Mouse (Mus musculus): ENCODE data around the gene Trip6. TPM values are rescaled to one million over a fixed set of nuclear protein-coding genes. Genes with fewer than 3 reads are reported as not detected.

The Trip6 gene
- total and polyA plus RNA-seq, 3 experiments: 0.86 to 3.9 (median 1.8) TPM

GRCm38 (mm10) chr5:137352011-137352975 is 38.1 kb upstream of the Trip6 start:
- dilution Hi-C loops (cut with MboI; ENCODE audit: extremely low pct_ligation_motif_present, extremely low pct_unique_long_range_greater_than_20kb, low sequenced_read_pairs) (no loop called here), in situ Hi-C loops (cut with MboI; ENCODE audit: low pct_ligation_motif_present, low pct_unique_long_range_greater_than_20kb, low sequenced_read_pairs) (no loop called here)
- TF ChIP-seq CHD1 (IDR thresholded peaks at IDR 0.05; ENCODE audit: low read depth, low read length): no peak
- TF ChIP-seq MXI1 (IDR thresholded peaks at IDR 0.05; ENCODE audit: low read depth, low read length): no peak
- no peak for TF ChIP-seq KAT2A (IDR thresholded peaks at IDR 0.05; ENCODE audit: insufficient replicate concordance, low read length)
- TF ChIP-seq BHLHE40 (IDR thresholded peaks at IDR 0.05; ENCODE audit: low read depth, low read length): no peak
- H3K36me3 ChIP-seq (replicated peaks in 1 of 2; ENCODE audit: control insufficient read depth in 1 of 2, insufficient read depth in 1 of 2, low read length in 1 of 2): no peaks in the 10 kb centered on the region
- no peak overlapping the region for H3K4me2 ChIP-seq (ENCODE audit: insufficient read depth, low read depth, poor library complexity, severe bottlenecking)
- no peak for DNase-seq (ENCODE audit: extremely low read depth)
- no peaks in the 10 kb centered on the region for H3K79me2 ChIP-seq (replicated peaks; ENCODE audit: control insufficient read depth, extremely low read depth, insufficient read depth, poor library complexity, severe bottlenecking)
- H3K4me3 ChIP-seq (replicated peaks in 1 of 3; ENCODE audit: low read depth in 2 of 3, low read length in 2 of 3, poor library complexity in 1 of 3): no peak overlapping the region
- peaks cover 6 to 16% of the 10 kb centered on the region in 2 experiments; a peak in 3 of 4 replicates for H3K4me1 ChIP-seq (ENCODE audit: control insufficient read depth in 1 of 2, insufficient read depth in 2 of 2)
- H3K27ac ChIP-seq (ENCODE audit: insufficient read depth, low read depth): no peak overlapping the region
- no peak overlapping the region for H3K9ac ChIP-seq (ENCODE audit: insufficient read depth, low read depth)
- H3K27me3 ChIP-seq (replicated peaks): peaks cover 74% of the 10 kb centered on the region
- no peaks in the 10 kb centered on the region for H3K9me3 ChIP-seq (replicated peaks; ENCODE audit: low read length)

DNA sequence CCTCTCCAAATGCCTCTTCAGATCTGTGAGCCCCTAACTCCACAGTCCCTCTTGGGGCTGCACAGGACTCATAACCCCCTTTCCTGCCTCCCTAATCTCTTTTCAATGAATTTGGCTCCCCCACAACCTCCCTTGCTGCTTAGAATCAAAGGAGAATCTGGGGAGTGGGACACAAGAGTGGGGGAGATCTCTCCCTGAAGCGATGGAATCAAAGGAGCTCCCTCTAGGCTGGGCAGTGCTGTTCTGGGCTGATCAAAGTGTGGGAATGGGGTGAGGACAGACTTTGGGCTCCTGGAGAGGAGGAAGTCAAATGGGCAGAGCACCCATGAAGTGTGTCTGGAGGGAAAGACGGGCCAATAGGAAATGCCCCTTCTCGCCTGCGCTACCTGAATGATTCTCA is 37.2 kb upstream of the Trip6 start:
- in situ Hi-C loops (cut with MboI; ENCODE audit: low pct_ligation_motif_present, low pct_unique_long_range_greater_than_20kb, low sequenced_read_pairs) (no loop called here), dilution Hi-C loops (cut with MboI; ENCODE audit: extremely low pct_ligation_motif_present, extremely low pct_unique_long_range_greater_than_20kb, low sequenced_read_pairs) (no loop called here)
- Histone ChIP-seq H3K27me3 (replicated peaks) (peaks cover 69% of the 10 kb centered on the region), H3K4me1 (ENCODE audit: control insufficient read depth in 1 of 2, insufficient read depth in 2 of 2) (peaks cover 6 to 22% of the 10 kb centered on the region in 2 experiments; a peak in 3 of 4 replicates), H3K9me3 (replicated peaks; ENCODE audit: low read length) (no peaks in the 10 kb centered on the region), H3K79me2 (replicated peaks; ENCODE audit: control insufficient read depth, extremely low read depth, insufficient read depth, poor library complexity, severe bottlenecking) (no peaks in the 10 kb centered on the region), H3K9ac (ENCODE audit: insufficient read depth, low read depth) (no peak overlapping the region), H3K36me3 (replicated peaks in 1 of 2; ENCODE audit: control insufficient read depth in 1 of 2, insufficient read depth in 1 of 2, low read length in 1 of 2) (no peaks in the 10 kb centered on the region), H3K4me2 (ENCODE audit: insufficient read depth, low read depth, poor library complexity, severe bottlenecking) (no peak overlapping the region), H3K4me3 (replicated peaks in 1 of 3; ENCODE audit: low read depth in 2 of 3, low read length in 2 of 3, poor library complexity in 1 of 3) (no peak overlapping the region), H3K27ac (ENCODE audit: insufficient read depth, low read depth) (no peak overlapping the region)
- no peak for DNase-seq (ENCODE audit: extremely low read depth)
- TF ChIP-seq USF2 (conservative IDR thresholded peaks at IDR 0.05; ENCODE audit: low read depth, low read length) (no peak), POLR2A (IDR thresholded peaks at IDR 0.05; ENCODE audit: low read depth, low read length) (no peak), CHD2 (IDR thresholded peaks at IDR 0.05; ENCODE audit: low read length) (no peak), HCFC1 (IDR thresholded peaks at IDR 0.05; ENCODE audit: low read depth, low read length) (no peak), JUND (conservative IDR thresholded peaks at IDR 0.05; ENCODE audit: low read depth, low read length) (no peak), JUN (IDR thresholded peaks at IDR 0.05; ENCODE audit: insufficient read depth, low read depth, low read length) (no peak), ZNF384 (IDR thresholded peaks at IDR 0.05; ENCODE audit: low read depth, low read length) (no peak)

GRCm38 (mm10) chr5:137351058-137351380 is 36.8 kb upstream of the Trip6 start:
- no peak overlapping the region for H3K4me3 ChIP-seq (replicated peaks in 1 of 3; ENCODE audit: low read depth in 2 of 3, low read length in 2 of 3, poor library complexity in 1 of 3)
- no peaks in the 10 kb centered on the region for H3K9me3 ChIP-seq (replicated peaks; ENCODE audit: low read length)
- no peak overlapping the region for H3K9ac ChIP-seq (ENCODE audit: insufficient read depth, low read depth)
- DNase-seq (ENCODE audit: extremely low read depth): no peak
- no peak overlapping the region for H3K4me2 ChIP-seq (ENCODE audit: insufficient read depth, low read depth, poor library complexity, severe bottlenecking)
- H3K27ac ChIP-seq (ENCODE audit: insufficient read depth, low read depth): no peak overlapping the region
- H3K27me3 ChIP-seq (replicated peaks): peaks cover 66% of the 10 kb centered on the region
- dilution Hi-C loops (cut with MboI; ENCODE audit: extremely low pct_ligation_motif_present, extremely low pct_unique_long_range_greater_than_20kb, low sequenced_read_pairs): no loop called here
- in situ Hi-C loops (cut with MboI; ENCODE audit: low pct_ligation_motif_present, low pct_unique_long_range_greater_than_20kb, low sequenced_read_pairs): no loop called here
- H3K79me2 ChIP-seq (replicated peaks; ENCODE audit: control insufficient read depth, extremely low read depth, insufficient read depth, poor library complexity, severe bottlenecking): no peaks in the 10 kb centered on the region
- TF ChIP-seq TCF12 (IDR thresholded peaks at IDR 0.05; ENCODE audit: low read depth, low read length): no peak
- no peak for TF ChIP-seq ZMIZ1 (IDR thresholded peaks at IDR 0.05; ENCODE audit: low read depth, low read length)
- TF ChIP-seq MAX (IDR thresholded peaks at IDR 0.05; ENCODE audit: low read length): no peak
- no peak for TF ChIP-seq SIN3A (IDR thresholded peaks at IDR 0.05; ENCODE audit: low read length)
- no peak for TF ChIP-seq EP300 (IDR thresholded peaks at IDR 0.05; ENCODE audit: low read length)
- no peak for TF ChIP-seq POLR2AphosphoS2 (IDR thresholded peaks at IDR 0.05; ENCODE audit: low read depth, low read length)
- no peak for TF ChIP-seq SMC3 (IDR thresholded peaks at IDR 0.05; ENCODE audit: low read depth, low read length)
- TF ChIP-seq MXI1 (IDR thresholded peaks at IDR 0.05; ENCODE audit: low read depth, low read length): no peak
- no peak for TF ChIP-seq ZKSCAN1 (IDR thresholded peaks at IDR 0.05; ENCODE audit: borderline replicate concordance, low read depth, low read length)
- H3K4me1 ChIP-seq (ENCODE audit: control insufficient read depth in 1 of 2, insufficient read depth in 2 of 2): peaks cover 6 to 25% of the 10 kb centered on the region in 2 experiments; a peak in 3 of 4 replicates
- H3K36me3 ChIP-seq (replicated peaks in 1 of 2; ENCODE audit: control insufficient read depth in 1 of 2, insufficient read depth in 1 of 2, low read length in 1 of 2): no peaks in the 10 kb centered on the region
